Mouse (Mus musculus) neural tube, embryonic 15.5 days (tissue): Measurements from ENCODE around the gene Use1. TPM values are rescaled to one million over a fixed set of nuclear protein-coding genes. Genes with fewer than 3 reads are reported as not detected.
A peak's percentile ranks its signal among the peaks of the same experiment; 100 is the strongest.

ENCODE experiments used
- ATAC-seq: fragments of 200-750 bp; cut with Nextera tagmentation; 2 replicates; pipeline ENCODE4 v1.8.0; 2017; ENCODE audit warnings: mild to moderate bottlenecking, moderate TSS enrichment, moderate library complexity; ENCODE audit not compliant: low FRiP score
- H3K27ac ChIP-seq: fragments of 300-500 bp; sonication (generic); replicated peaks from 2 replicates; pipeline ENCODE4 v1.5.1; 2015; ENCODE audit warnings: mild to moderate bottlenecking, inconsistent platforms
- H3K27me3 ChIP-seq: fragments of 300-500 bp; sonication (generic); replicated peaks from 2 replicates; pipeline ENCODE4 v1.6.1; 2015; ENCODE audit warnings: inconsistent platforms
- H3K36me3 ChIP-seq: fragments of 300-500 bp; sonication (generic); 2 replicates; pipeline ENCODE4 v1.6.1; 2015; ENCODE audit warnings: inconsistent platforms
- H3K4me1 ChIP-seq: fragments of 300-500 bp; sonication (generic); 2 replicates; pipeline ENCODE4 v1.6.1; 2015; ENCODE audit warnings: inconsistent platforms
- H3K4me2 ChIP-seq: fragments of 300-500 bp; sonication (generic); 2 replicates; pipeline ENCODE4 v1.6.1; 2015; ENCODE audit warnings: inconsistent platforms, mild to moderate bottlenecking, moderate library complexity
- H3K4me3 ChIP-seq: fragments of 300-500 bp; sonication (generic); replicated peaks from 2 replicates; pipeline ENCODE4 v1.5.1; 2015; ENCODE audit warnings: mild to moderate bottlenecking, inconsistent platforms
- H3K9ac ChIP-seq: fragments of 300-500 bp; sonication (generic); replicated peaks from 2 replicates; pipeline ENCODE4 v1.6.1; 2015; ENCODE audit warnings: mild to moderate bottlenecking, inconsistent platforms
- H3K9me3 ChIP-seq: fragments of 300-500 bp; sonication (generic); replicated peaks from 2 replicates; pipeline ENCODE4 v1.6.1; 2016; ENCODE audit warnings: inconsistent platforms
- WGBS: fragments of 180-500 bp; shearing (Covaris S2); methylation state at CpG from one replicate; pipeline ENCODE4 v1.1.7; 2015; ENCODE audit warnings: mixed read lengths; 5-methylcytosine and 5-hydroxymethylcytosine counted together
- polyA plus RNA-seq: library from polyadenylated mRNA; unstranded; fragments of >200 nt; fragmentation: Nextera tagmentation; extraction: Ambion mirVana; gene quantifications from 2 replicates; pipeline ENCODE4 v1.2.1, GENCODE M21; 2015

The Use1 gene
- polyA plus RNA-seq, 1 experiment from 2014 or later, result 121 TPM

DNA sequence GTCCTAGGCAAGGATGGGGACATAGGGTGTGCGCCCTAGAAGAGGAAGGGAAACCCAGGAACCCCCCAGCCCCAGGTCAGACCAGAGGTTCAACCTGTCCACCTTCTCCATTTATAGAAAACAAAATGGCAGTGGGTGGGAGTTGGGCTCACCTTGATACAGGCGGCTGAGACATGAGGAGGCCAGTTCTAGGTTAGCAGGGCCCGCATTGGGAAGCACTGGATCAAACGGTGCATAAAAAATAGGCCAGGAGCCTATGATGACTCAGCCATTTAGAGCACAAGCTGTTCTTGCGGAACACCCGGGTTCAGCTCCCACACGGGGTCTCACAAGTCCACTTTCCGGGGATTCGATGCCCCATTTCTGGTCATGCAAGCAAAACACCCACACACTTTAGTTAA is 38.3 kb downstream of the Use1 start:
- no peak overlapping the region for H3K9ac ChIP-seq
- H3K9me3 ChIP-seq, result no peaks in the 10 kb centered on the region
- WGBS, result 86% methylated on average over 9 of the region's 9 CpGs
- H3K4me2 ChIP-seq, result peak overlapping the region; percentile 90; the same call in 1 of the 2 replicates
- peaks cover 6% of the 10 kb centered on the region; the same call in 1 of the 2 replicates for H3K36me3 ChIP-seq
- H3K4me3 ChIP-seq, result no peak overlapping the region
- H3K27me3 ChIP-seq, result no peaks in the 10 kb centered on the region
- ATAC-seq, result no peak
- H3K4me1 ChIP-seq, result peaks cover 15% of the 10 kb centered on the region
- H3K27ac ChIP-seq, result no peak overlapping the region

DNA sequence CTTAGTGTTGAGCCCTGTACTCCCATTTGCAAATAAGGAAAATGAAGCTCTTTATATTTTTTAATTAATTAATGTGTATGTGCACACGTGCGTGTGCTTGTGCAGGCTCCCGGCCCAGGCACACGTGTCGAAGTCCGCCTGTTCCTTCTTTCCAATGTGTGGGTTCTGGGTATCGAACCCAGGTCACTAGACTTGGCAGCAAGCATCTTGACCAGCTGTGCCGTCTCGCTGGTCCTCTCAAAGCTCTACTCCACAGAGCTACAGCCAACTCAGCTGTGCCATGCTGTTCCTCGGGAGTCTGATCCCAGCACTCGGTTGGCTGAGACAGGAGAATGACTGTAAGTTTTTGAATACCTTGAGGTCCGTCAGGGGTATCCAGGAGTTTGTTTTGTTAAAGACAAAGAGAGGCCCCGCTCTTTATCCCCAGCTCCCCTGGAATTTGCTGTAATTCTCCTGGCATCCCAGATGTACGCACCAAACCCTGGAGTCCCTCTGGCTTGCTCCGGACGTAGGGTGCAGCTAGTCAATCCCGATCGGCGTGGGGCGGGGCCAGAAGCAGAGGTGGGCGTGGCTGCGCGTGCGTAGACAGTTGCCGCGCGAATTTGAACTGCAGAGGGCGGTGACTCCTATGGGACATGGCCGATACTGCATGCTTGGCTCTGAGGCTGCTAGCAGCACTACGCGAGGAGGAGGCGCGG is 38.9 kb downstream of the Use1 start, which contains the start of gene Ankle1:
Gene Ankle1 (plus strand): TSS at position 610 of the 698 bp plus-strand sequence.
- no peak within 1 kb of the TSS; the same call in 1 of the 2 replicates for H3K27ac ChIP-seq
- H3K4me2 ChIP-seq, result peak within 1 kb of the TSS; percentile 90
- no peak within 1 kb of the TSS; the same call in 1 of the 2 replicates for H3K9ac ChIP-seq
- H3K36me3 ChIP-seq, result peaks cover 6% of the 10 kb centered on the region; the same call in 1 of the 2 replicates
- H3K4me1 ChIP-seq, result peaks cover 15% of the 10 kb centered on the region
- H3K9me3 ChIP-seq, result no peaks in the 10 kb centered on the region
- peak within 1 kb of the TSS; percentile 46 for H3K4me3 ChIP-seq
- 16% methylated on average over 33 of the region's 33 CpGs for WGBS
- ATAC-seq, result peak; percentile 90
- H3K27me3 ChIP-seq, result no peaks in the 10 kb centered on the region

DNA sequence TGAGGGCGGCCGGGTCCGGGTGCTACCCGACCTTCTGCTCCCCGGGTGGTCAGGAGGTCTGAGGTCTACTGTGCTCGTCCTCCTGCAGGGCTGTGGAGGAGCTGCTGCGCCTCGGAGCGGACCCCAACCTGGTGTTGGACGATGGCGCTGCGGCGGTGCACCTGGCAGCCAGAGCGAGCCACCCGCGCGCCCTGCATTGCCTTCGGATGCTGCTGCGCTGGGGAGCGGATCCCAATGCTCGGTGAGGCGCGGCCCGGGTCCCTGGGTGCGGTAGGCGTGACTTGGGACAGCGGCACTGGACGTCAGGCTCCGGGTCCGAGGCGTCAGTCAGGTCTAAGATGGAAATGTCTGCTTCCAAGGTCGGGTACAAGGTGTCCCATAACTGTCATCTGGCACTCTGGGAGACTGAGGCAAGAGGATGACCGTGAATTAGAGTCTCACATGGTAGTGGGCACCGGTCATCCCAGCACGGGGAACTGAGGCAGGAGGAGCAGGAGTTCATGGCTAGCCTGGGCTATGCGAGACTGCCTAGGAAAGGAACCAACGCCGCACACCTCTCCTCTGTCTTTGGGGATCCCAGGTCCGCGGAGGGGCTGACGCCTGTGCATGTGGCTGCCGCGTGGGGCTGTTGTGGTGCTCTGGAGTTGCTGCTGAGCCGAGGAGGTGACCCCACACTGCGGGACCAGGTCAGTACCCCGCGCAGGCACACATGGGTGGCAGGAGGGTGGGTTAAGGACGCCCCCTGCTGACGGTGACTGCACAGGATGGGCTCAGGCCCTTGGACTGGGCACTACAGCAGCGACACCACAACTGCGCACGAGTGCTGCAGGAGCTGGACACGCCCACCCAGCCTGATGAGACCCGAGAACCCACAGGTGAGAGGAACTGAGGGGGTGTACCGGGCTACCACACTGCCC is 39.7 kb downstream of the Use1 start:
- WGBS, result under 1% methylated on average over 55 of the region's 55 CpGs
- Histone ChIP-seq H3K36me3 (peaks cover 6% of the 10 kb centered on the region; the same call in 1 of the 2 replicates), H3K9ac (no peak overlapping the region; the same call in 1 of the 2 replicates), H3K4me1 (peaks cover 15% of the 10 kb centered on the region), H3K4me2 (peak overlapping the region; percentile 90), H3K4me3 (peak overlapping the region; percentile 46), H3K27me3 (no peaks in the 10 kb centered on the region), H3K27ac (no peak overlapping the region), H3K9me3 (no peaks in the 10 kb centered on the region)
- ATAC-seq, result peak; percentile 34

DNA sequence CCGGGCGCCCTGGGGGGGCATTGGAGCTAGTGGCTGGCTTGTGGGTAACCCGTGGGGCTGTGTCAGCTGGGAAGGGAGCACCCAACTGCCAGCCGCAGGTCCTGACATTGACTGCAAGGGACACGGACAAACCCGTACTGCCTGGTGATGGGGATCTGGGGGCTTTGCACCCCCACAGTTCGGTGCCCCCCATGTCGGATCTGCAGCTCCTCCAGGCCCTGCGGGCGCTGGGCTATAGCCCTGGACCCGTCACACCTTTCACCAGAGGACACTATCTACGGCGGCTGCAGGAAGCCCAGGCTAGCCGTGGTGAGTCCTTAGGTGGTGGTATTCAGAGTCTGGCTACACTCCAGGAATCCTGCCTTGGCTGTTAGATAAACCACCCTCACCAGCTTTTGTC is 40.8 kb downstream of the Use1 start:
- no peak overlapping the region for H3K4me3 ChIP-seq
- H3K9ac ChIP-seq, result no peak overlapping the region
- ATAC-seq, result no peak
- 0 out of 2 replicates have a peak overlapping the region, but pooled peaks have one; percentile 9 for H3K4me2 ChIP-seq
- H3K27ac ChIP-seq, result no peak overlapping the region
- H3K36me3 ChIP-seq, result peaks cover 6% of the 10 kb centered on the region; the same call in 1 of the 2 replicates
- no peaks in the 10 kb centered on the region for H3K27me3 ChIP-seq
- H3K9me3 ChIP-seq, result no peaks in the 10 kb centered on the region
- peaks cover 15% of the 10 kb centered on the region for H3K4me1 ChIP-seq
- 93% methylated on average over 14 of the region's 14 CpGs for WGBS

DNA sequence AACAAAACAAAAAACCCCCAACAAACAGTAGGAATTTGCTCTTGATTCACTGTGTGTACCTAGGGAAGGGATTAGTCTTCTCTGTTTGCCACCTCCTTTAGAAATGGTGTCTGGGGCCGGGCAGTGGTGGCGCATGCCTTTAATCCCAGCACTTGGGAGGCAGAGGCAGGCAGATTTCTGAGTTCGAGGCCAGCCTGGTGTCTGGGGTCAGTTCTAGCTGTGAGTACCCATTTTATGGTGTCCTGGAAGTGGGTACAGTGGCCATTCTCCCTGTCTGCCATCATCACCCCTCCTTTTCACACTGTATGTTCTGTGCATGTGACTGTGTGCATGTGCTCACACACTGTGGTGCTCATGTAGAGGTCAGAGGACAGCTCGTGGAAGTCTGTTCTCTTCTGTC is 41.6 kb downstream of the Use1 start:
- H3K36me3 ChIP-seq, result peaks cover 2% of the 10 kb centered on the region; the same call in 1 of the 2 replicates
- WGBS, result 98% methylated on average over 4 of the region's 4 CpGs
- H3K9me3 ChIP-seq, result no peaks in the 10 kb centered on the region
- H3K4me2 ChIP-seq, result no peak overlapping the region
- no peak overlapping the region for H3K9ac ChIP-seq
- peaks cover 15% of the 10 kb centered on the region for H3K4me1 ChIP-seq
- no peak overlapping the region for H3K4me3 ChIP-seq
- ATAC-seq, result no peak
- H3K27me3 ChIP-seq, result no peaks in the 10 kb centered on the region
- H3K27ac ChIP-seq, result no peak overlapping the region

DNA sequence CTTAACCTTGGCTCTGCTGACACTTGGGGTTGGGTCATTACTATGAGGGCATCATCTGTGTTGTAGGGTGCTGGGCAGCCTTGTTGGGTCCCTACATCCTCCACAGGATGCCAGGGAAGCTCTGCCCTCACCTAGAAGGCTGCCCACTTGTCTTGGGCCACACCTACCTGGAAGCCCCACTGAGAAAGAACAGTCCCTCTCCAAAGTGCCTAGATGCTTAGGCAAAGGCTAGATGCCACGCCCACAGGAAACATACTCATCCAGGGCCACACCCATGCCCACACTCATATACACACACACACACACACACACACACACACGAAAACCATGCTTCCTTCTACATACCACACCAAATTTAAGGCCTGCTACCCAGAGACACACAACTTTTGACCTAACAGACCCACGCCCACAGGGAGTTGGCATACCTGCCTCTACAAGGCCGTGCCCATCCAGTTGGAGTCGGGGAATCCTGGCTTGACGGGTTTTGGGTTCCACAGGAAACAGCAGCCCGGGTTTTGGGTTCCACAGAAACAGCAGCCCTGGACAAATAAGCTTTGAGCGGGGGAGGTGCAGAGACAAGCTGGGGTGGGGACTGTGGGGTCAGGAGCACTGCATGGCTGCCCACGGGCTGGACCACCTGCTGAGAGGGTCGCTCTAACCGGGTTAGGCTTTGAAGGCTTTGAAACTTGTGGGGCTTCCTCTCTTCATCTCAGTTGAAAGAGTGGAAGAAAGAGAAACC is 45.1 kb downstream of the Use1 start:
- Histone ChIP-seq H3K36me3 (no peaks in the 10 kb centered on the region), H3K27ac (no peak overlapping the region), H3K4me2 (no peak overlapping the region), H3K4me3 (no peak overlapping the region), H3K9me3 (no peaks in the 10 kb centered on the region), H3K4me1 (peaks cover 1% of the 10 kb centered on the region), H3K9ac (no peak overlapping the region), H3K27me3 (no peaks in the 10 kb centered on the region)
- 55% methylated on average over 11 of the region's 11 CpGs for WGBS
- ATAC-seq, result no peak

Other genes with a start within 250 kb of the Use1 start
- gene Myo9b, start 94.1 kb upstream of the Use1 start, polyA plus RNA-seq, result 14.9 and 16.0 TPM in 2 replicates
- 68.5 and 72.0 TPM in 2 replicates for gene Haus8, start 93.9 kb upstream of the Use1 start, polyA plus RNA-seq
- 5.6 and 9.2 TPM in 2 replicates for gene Ocel1, start 4.5 kb downstream of the Use1 start, polyA plus RNA-seq
- gene Nr2f6, start 15.1 kb downstream of the Use1 start, polyA plus RNA-seq, result 28.6 and 34.9 TPM in 2 replicates
- gene Ushbp1, start 29.0 kb downstream of the Use1 start, polyA plus RNA-seq, result 7.0 and 9.8 TPM in 2 replicates
- gene Babam1, start 30.0 kb downstream of the Use1 start, polyA plus RNA-seq, result 96.0 and 96.1 TPM in 2 replicates
- 7.0 and 16.4 TPM in 2 replicates for gene Ankle1, start 39.2 kb downstream of the Use1 start, polyA plus RNA-seq
- 160 and 192 TPM in 2 replicates for gene Abhd8, start 96.8 kb downstream of the Use1 start, polyA plus RNA-seq
- 181 and 182 TPM in 2 replicates for gene Mrpl34, start 98.1 kb downstream of the Use1 start, polyA plus RNA-seq
- gene Dda1, start 102.4 kb downstream of the Use1 start, polyA plus RNA-seq, result 223 and 252 TPM in 2 replicates
- 5.7 and 6.8 TPM in 2 replicates for gene Ano8, start 119.1 kb downstream of the Use1 start, polyA plus RNA-seq
- gene Gtpbp3, start 121.3 kb downstream of the Use1 start, polyA plus RNA-seq, result 15.4 and 17.1 TPM in 2 replicates
- gene Plvap, start 144.9 kb downstream of the Use1 start, polyA plus RNA-seq, result 9.5 and 21.1 TPM in 2 replicates
- 0.13 TPM in 2 replicates for gene Ccdc194, start 158.9 kb downstream of the Use1 start, polyA plus RNA-seq
- 16.1 and 35.7 TPM in 2 replicates for gene Bst2, start 170.6 kb downstream of the Use1 start, polyA plus RNA-seq
- gene Mvb12a, start 176.1 kb downstream of the Use1 start, polyA plus RNA-seq, result 71.3 and 72.0 TPM in 2 replicates
- gene Tmem221, start 192.0 kb downstream of the Use1 start, polyA plus RNA-seq, result 0.15 and 0.95 TPM in 2 replicates
- gene Nxnl1, start 199.8 kb downstream of the Use1 start, polyA plus RNA-seq, result 0.15 TPM in 1 of 2 replicates, not detected in the other
- gene Slc27a1, start 202.0 kb downstream of the Use1 start, polyA plus RNA-seq, result 83.0 and 85.9 TPM in 2 replicates
- 223 and 232 TPM in 2 replicates for gene Pgls, start 225.3 kb downstream of the Use1 start, polyA plus RNA-seq
- 8.4 and 10.2 TPM in 2 replicates for gene Fam129c, start 230.8 kb downstream of the Use1 start, polyA plus RNA-seq
- 73.4 and 76.9 TPM in 2 replicates for gene Colgalt1, start 244.2 kb downstream of the Use1 start, polyA plus RNA-seq